Mouse (Mus musculus) left cerebral cortex, adult 2 months (tissue): ENCODE results near the gene Psen2. TPM values are rescaled to one million over a fixed set of nuclear protein-coding genes. Genes with fewer than 3 reads are reported as not detected.

Source experiments
- DNase-seq, 2 experiments: peaks; one replicate each; pipeline ENCODE4 v3.0.0; 2021 to 2022; ENCODE audit warnings: low spot score in 2 of 2, mixed read lengths in 1 of 2; ENCODE audit errors: extremely low spot score in 1 of 2
- H3K27ac ChIP-seq: fragments of 200-600 bp; 2 replicates; pipeline ENCODE4 v1.8.1; 2022
- H3K4me3 ChIP-seq: fragments of 200-600 bp; 2 replicates; pipeline ENCODE4 v1.8.1; 2022
- CTCF ChIP-seq: fragments of 200-600 bp; IDR thresholded peaks from 2 replicates; pipeline ENCODE4 v1.8.1; 2022; ENCODE audit warnings: antibody characterized with exemption, mild to moderate bottlenecking, moderate library complexity
- intact Hi-C: fragments of 180-260 bp; cut with DNase I; formaldehyde crosslinking; loops from one replicate; pipeline ENCODE4 v1.15.1; 2025
- total RNA-seq, 2 experiments: library from RNA; stranded (reverse); gene quantifications; 2 replicates each; pipeline ENCODE4 v1.2.3; 2021

Psen2 gene
- total RNA-seq, 2 experiments from 2014 or later = 16.8 to 17.5 TPM

- intact Hi-C loops = loop anchor here (5.0 kb wide), 1 partner anchor 317 kb away; no protein-coding TSS in a partner anchor
- peak in 1 of 2 experiments; percentile 36 for DNase-seq
- TF ChIP-seq CTCF = no peak
- peak overlapping the region; percentile 85 for H3K27ac ChIP-seq
- peak overlapping the region; percentile 59 for H3K4me3 ChIP-seq
These were observed 7.7 kb downstream of the Psen2 start for GRCm38 (mm10) chr1:180255294-180256117.

GRCm38 (mm10) chr1:180254316-180254715 lies 8.9 kb downstream of the Psen2 start:
- intact Hi-C loops = no loop called here
- TF ChIP-seq CTCF = no peak
- no peak for DNase-seq
- Histone ChIP-seq H3K4me3 (no peak overlapping the region), H3K27ac (no peak overlapping the region)

GRCm38 (mm10) chr1:180252656-180253190 lies 10.5 kb downstream of the Psen2 start:
- intact Hi-C loops = no loop called here
- no peak for TF ChIP-seq CTCF
- DNase-seq = no peak

GRCm38 (mm10) chr1:180251176-180252048 lies 11.8 kb downstream of the Psen2 start:
- DNase-seq = no peak
- TF ChIP-seq CTCF = no peak
- Histone ChIP-seq H3K27ac (no peak overlapping the region), H3K4me3 (no peak overlapping the region)
- intact Hi-C loops = no loop called here

More at GRCm38 (mm10) chr1:180252656-180253190, 10.5 kb downstream of the Psen2 start:
- Histone ChIP-seq H3K27ac (no peak overlapping the region), H3K4me3 (no peak overlapping the region)

- H3K4me3 ChIP-seq = 0 out of 2 replicates have a peak overlapping the region, but pooled peaks have one; percentile 2
- no peak for DNase-seq
- intact Hi-C loops = no loop called here
- H3K27ac ChIP-seq = no peak overlapping the region; the same call in 1 of the 2 replicates
- no peak for TF ChIP-seq CTCF
These were observed 12.8 kb downstream of the Psen2 start for GRCm38 (mm10) chr1:180250441-180250830.

GRCm38 (mm10) chr1:180249666-180250440 lies 13.4 kb downstream of the Psen2 start:
- TF ChIP-seq CTCF = no peak; the same call in 1 of the 2 replicates
- intact Hi-C loops = no loop called here
- 0 out of 2 replicates have a peak overlapping the region, but pooled peaks have one; percentile 2 for H3K4me3 ChIP-seq
- H3K27ac ChIP-seq = no peak overlapping the region; the same call in 1 of the 2 replicates
- peak; percentile 42 to 49 for DNase-seq

- no peak for TF ChIP-seq CTCF
- Histone ChIP-seq H3K4me3 (no peak overlapping the region), H3K27ac (no peak overlapping the region)
- intact Hi-C loops = no loop called here
- DNase-seq = no peak
These were observed 14.6 kb downstream of the Psen2 start for GRCm38 (mm10) chr1:180248593-180249146.

- DNase-seq = no peak
- intact Hi-C loops = no loop called here
- H3K27ac ChIP-seq = no peak overlapping the region
- TF ChIP-seq CTCF = no peak
- no peak overlapping the region for H3K4me3 ChIP-seq
These were observed 15.3 kb downstream of the Psen2 start for GRCm38 (mm10) chr1:180247901-180248300.

GRCm38 (mm10) chr1:180245741-180246507 lies 17.3 kb downstream of the Psen2 start:
- TF ChIP-seq CTCF = no peak
- intact Hi-C loops = no loop called here
- Histone ChIP-seq H3K4me3 (no peak overlapping the region), H3K27ac (no peak overlapping the region)
- DNase-seq = no peak

GRCm38 (mm10) chr1:180231729-180232128 lies 31.5 kb downstream of the Psen2 start:
- no peak for DNase-seq
- Histone ChIP-seq H3K4me3 (no peak overlapping the region), H3K27ac (no peak overlapping the region)
- intact Hi-C loops = no loop called here
- TF ChIP-seq CTCF = no peak
